Mouse (Mus musculus) kidney, postnatal 36 days (tissue): ENCODE measurements at regions not wholly inside any gene's neighbourhood (a gene's known extent, or its start where the extent isn't known, plus 50 kb on each side); places are given as distances from the start of the nearest gene placed in this dataset.

Experiments
- DNase-seq, 2 experiments: peaks; one replicate each; pipeline ENCODE4 v3.0.0; 2021 to 2022; ENCODE audit warnings: mixed read lengths in 2 of 2

DNA sequence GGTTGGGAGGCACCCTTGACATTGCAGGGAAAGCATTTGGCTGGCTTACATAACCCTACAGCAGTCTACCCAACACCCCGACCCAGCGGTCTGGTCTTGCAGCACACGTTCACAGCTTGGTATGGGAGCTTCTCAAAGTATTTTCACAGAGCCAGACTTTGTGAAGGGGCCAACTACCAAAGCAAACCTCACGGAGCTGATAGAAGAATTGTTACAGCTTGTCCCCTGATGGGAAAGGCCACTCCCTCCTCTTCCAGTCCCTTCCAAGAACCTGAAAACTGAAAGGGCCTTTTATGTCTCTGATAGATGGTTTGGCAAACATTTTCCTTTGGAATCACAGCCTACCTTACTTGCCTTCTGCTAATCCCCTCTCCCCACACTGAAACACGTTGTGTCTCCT lies 341.6 kb downstream of the Pik3r1 start:
- no peak for DNase-seq

DNA sequence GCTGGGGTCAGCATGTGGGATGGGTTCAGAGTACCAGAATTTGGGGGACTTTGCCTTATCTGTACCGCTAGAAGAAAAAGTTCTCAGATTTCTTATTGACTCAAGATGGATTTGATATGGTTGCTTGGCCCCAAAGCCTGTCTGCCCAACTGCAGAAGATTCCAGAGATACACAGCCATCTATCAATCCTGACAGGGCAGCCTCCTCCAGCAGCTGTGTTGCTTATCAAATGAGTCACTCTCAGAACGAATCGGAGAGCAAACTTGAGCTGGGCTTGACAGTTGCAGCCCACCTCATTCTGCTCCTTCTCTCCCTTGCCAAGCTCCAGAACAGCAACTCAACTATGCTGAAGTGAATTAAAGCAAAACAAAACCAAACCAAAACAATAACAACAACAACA lies 345.9 kb downstream of the Pik3r1 start:
- DNase-seq = no peak

DNA sequence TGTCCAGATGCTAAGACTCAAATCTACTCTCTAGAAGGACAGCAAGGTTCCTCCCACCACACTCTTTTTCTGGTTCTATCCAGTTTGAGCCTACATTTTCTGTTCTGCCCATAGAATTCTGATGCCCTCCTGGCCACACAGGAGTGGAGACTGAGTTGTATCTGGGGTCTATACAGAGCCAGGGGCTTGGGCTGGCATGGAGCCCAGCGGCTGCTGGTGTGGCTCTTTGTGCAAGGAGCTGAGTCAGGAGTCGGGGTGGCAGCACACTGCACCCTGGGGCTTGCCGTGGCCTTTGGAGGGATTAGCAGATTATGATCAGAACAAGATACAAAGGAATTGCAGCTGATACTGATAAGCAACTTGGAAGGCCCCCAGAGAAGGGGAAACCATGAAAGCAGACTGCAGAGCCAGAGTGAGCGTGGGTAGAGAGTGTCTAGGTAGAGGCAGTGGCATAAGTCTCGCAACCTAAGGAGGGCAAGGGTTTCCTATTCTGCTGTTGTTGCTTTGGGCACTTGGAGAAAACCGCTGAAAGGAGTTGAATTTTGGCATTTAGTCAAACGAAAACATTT lies 348.5 kb downstream of the Pik3r1 start:
- no peak for DNase-seq

DNA sequence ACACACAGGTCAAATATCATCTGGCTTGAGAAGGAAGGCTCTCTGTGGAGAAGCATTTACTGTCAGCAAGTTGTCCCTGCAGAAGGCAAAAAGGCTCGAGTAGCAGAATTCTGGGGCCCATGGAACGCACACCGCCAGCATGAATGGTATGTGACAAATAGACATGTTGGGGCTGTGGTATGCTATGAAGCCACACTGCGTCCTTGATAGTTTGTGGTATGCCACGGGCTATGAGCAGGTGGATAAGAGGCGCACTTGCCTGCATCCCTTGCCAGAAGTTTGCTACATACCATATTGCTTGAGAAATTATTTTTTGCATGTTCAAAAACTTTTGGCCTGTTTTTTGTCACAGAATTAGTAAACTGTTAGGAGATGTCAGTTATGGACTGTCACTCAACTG lies 349.7 kb downstream of the Pik3r1 start:
- DNase-seq = no peak

DNA sequence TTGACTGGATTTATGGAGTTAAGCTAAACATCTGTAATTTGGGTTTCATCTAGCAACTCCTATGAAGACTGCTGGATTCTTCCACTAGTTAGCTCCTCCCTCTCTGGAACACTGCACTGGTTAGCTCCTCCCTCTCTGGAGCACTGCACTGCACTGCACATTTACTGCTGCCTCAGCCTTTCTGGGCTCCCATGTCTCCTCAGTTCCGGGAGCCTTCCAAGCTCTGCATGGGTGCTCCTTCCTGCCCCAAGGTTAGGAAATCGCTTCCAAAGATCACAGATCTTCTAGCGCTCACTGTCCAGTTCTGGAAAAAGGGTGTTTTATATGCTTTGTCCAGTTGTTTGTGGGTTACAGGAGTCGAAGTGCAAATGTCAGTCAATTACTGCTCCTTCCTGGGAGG lies 359.1 kb downstream of the Pik3r1 start:
- DNase-seq = no peak

DNA sequence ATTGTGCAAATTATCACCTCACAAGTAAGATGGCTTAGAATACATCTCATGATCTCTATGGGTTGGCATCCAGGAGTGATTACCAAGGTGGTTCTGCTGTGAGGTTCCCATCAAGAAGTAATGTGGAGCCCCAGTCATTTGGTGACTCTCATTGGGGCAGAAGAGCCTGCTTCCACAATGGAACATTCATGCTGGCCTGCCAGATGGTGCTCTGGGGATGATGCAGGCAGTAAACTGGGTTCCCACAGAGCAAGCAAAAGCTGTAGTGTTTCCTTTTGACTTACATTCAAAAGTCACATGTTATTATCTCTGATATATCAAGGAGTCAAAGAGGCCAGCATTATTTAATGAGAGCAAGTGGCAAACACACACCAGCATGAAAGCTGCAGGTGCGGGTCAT lies 360.4 kb downstream of the Pik3r1 start:
- no peak for DNase-seq

DNA sequence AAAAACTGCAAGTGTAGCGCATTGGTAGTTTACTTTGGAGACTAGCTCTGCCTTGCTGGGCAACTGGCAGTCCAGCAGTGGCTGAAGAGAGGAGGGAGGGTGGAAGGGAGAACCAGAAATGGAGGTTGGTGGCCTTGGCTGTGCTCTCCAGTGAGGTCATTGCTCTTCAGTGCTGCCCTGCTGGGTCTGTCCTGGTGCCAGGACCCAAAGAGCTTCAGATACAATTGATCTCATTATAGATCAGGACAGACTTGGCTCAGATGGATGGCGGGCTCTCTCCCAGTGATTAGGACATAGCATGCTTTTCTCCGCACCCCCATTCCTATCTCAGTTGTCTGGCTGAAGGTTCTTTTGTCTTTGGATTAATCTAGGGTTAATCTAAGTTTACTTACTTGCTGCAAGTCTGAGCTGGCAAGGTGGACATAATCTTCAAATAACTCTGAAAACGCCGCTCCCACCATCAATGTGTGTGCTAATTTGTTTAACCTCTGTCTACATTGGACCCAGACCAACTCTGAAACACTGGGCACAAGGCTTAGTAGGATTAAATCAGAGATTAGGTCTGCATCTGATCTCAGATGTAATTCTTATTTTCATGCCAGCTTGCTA lies 394.3 kb downstream of the Pik3r1 start:
- DNase-seq = no peak

DNA sequence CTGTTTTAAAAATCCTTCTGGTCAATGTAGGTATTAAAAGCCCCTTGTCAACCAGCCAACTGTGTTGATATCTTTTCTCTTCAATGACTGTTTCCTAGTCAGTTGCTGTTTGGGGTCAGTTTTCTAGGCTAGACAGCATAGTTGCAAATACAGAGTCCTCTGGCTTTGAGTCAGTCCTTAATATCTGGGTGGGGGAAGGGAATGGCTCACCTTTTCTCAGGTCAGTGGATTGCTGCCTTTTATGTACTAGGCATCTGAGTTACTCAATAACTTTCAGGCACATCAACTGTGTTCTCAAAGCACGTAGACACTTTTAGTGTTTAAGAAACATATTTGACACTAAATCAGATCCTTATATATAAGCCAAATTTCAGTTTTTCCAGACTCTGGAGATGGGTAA lies 396.1 kb downstream of the Pik3r1 start:
- peak; percentile 39 to 82 for DNase-seq

DNA sequence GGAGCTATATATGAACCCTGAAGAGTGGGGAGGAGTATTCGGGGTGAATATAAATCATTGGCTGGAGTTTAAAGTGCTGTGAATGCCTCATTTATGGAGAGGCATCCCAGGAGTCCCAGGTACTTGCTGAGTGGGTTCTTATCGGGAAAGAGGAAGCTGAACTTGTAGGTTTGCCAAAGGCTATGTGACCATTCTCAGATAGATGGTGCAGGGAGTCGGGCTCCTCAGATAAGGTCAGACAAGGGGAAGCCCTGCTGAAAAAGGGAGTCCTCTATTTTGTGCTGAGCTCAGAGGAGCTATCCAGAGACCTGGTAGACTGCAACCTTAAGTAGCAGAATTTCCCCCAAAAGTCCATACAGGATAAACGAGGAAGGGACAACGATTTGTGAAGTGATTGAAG lies 399.8 kb downstream of the Pik3r1 start:
- DNase-seq = no peak

DNA sequence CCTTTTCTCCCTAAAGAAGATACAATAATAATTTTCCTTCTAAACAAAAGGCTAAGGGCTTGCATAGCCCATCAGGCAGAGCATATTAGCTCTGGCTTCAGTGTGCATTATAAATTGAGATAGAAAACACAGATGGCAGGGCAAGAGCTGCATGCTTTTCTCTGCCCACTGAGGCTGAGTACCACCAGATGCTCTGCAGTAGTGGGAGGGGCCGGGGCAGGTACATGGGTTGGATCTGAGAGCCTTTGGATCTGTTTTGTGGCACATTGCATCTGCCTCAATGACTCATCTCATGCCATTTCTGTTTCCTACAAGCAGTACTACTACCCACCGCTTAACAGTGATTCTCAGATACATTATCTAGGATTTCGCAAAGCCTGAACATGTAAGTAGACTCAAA lies 412.7 kb downstream of the Pik3r1 start:
- no peak for DNase-seq

DNA sequence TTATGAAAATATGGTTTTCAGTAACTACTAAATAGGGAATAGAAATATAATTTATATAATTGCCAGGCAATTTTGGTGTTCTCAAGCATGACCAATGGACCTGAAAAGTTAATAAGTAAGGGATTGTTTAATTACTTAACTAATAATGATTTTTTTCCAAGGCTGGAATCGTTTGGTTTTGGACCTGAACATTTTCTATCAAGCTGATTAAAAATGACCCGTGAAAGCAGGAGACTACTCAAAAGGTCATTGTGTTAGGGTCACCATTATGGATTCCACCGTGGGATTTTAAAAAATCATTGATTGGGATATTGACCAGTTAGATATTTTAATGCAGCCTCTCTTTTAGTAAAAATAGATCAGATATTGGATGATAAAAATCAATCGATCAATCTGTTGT lies 416.9 kb downstream of the Pik3r1 start:
- DNase-seq = peak in 1 of 2 experiments; percentile 12

DNA sequence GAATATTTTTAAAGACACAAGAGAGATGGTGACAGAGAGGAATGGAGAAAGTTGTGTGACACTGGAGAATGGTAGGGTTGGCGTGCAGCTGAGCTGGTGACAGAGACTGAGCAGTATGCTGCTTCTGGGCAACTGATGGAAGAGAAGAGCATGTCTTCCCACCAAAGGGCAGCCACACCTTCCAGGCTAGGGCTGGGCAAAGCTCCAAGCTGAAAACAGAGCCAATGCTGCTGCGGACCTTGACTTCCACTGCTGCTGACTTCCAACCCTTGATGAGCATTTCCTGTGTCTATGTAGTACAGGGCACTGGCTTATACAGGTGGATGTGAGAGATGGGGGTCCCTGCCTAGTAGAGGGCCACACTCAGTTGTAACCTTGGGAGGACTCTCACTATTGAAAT lies 418.7 kb downstream of the Pik3r1 start:
- peak; percentile 80 to 88 for DNase-seq

DNA sequence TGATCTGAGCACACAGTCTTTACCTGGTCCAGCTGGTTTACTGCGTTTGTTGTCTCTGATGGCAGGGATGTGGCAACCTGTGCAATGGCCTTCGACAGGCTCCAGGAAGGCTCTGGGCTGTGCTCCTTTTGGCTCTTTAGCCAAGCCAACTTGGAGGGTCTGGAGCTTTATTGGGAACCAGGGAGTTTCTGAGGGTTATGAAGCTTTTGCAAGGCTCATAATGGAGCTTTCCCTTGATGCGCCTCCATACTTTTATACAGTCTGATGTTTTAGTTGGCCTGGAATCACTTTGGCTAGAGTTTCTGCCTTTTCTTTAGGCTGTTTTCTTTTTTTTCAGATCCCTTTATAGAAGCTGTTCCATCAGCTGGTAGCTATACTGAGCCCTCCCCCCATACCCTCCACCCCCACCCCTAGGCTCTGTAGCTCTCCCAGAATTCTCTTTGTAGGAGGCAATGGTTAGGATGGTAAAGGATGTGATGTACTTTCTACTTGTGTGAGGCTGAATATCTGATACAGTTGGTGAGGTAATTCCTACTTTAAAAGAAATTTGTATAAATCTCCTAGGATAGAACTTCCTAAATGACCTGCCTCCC lies 429.6 kb downstream of the Pik3r1 start:
- no peak for DNase-seq

DNA sequence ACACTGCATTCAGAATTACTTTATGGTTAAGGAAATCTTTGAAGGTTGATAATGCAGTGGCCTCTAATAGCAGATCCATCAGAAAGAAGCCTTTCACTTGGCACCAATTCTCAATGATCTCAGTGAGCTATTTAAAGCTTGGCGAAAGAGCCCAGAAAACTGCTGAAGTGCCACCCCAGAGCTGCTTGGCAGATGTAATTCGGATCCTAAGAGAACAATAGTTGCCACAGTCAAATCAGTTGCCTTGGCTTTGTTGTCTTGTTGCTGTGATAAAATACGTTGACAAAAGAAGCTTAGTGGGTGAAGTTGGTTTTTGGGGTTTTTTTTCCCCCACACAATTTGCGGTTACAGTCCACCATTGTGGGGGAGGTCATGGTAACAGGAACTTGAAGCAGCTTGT lies 449.4 kb downstream of the Pik3r1 start:
- DNase-seq = no peak

DNA sequence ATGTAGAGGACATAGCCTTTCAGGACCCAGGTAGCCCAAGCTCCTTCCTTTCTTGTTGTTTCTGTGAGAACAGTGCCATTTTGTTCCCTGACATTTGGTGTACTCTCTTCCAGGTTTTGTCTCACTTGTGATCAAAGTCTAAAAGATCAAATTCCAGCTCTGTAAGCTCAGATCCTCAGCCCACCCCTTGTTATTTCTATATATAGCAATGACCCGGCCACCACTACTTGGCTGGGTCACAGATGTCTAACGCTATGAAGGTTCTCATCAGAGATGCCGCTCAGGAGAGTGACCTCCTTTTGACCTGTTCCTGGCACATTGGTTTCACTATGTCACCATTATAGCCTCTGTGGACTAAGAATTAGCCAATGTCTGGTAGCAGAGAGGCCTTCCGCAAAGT lies 451.7 kb downstream of the Pik3r1 start:
- peak in 1 of 2 experiments; percentile 11 for DNase-seq

DNA sequence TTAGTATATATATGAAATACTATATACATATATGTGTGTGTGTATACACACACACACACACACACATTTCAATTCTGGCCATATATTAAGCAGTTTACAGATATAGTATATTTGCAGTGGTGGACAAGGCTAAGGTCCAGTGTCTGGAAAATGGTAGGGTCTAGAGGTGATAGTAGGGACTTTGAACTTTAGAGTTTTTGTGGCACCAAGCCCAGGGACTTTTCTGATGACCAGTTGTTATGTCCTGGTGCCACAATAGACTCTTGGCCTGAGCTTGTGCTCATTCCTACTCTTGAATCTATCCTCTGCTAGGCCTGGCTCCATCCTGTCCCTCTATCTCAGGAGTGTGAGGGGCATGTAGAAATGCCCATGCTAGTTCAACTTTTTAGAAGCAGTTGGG lies 454.0 kb downstream of the Pik3r1 start:
- peak; percentile 56 to 59 for DNase-seq

DNA sequence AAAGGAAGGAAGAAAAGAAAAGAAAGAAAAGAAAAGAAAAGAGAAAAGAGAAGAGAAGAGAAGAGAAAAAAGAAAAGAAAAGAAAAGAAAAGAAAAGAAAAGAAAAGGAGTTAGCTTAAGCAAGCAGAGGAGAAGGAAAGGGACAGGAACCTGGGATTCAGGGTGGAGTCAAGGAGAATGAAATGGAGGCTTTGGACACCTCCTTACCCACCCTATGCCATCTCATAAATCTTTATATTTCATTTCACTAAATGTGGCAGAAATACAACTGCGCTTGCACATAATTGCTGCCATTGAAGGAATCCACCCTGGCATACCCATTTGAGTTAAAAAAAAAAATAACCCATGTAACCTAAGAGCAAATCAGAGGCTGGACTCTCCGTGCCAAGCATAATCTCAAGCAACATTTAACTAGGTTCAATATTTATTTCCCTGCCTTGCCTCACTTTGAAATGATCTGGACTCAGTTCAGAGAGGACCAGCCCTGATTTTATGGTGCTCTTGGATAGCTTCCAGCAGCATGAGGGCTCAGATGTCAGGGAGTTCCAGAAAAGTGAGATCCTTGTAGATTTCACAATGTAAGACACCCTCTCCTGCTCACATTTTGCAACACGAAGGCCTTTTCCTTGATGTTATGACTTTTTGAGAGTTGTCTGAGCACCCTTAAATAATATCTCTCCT lies 456.2 kb downstream of the Pik3r1 start:
- peak; percentile 17 to 40 for DNase-seq

DNA sequence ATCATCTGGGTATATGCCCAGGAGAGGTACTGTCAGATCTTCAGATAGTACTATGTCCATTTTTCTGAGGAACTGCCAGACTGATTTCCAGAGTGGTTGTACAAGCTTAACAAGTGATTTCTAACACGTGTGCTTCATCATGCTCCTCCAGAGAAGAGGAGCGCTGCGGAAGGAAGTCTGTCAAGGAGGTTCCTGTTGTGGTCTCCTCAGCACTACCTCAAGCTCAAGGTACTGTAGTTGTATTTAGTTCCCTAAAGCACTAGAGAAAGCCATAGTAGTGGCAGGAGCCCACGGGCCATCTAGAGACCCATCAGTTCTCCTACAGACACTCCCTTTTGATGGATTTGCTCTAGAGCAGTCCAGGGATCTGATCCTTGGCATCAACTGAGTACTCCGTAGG lies 459.3 kb downstream of the Pik3r1 start:
- no peak for DNase-seq

DNA sequence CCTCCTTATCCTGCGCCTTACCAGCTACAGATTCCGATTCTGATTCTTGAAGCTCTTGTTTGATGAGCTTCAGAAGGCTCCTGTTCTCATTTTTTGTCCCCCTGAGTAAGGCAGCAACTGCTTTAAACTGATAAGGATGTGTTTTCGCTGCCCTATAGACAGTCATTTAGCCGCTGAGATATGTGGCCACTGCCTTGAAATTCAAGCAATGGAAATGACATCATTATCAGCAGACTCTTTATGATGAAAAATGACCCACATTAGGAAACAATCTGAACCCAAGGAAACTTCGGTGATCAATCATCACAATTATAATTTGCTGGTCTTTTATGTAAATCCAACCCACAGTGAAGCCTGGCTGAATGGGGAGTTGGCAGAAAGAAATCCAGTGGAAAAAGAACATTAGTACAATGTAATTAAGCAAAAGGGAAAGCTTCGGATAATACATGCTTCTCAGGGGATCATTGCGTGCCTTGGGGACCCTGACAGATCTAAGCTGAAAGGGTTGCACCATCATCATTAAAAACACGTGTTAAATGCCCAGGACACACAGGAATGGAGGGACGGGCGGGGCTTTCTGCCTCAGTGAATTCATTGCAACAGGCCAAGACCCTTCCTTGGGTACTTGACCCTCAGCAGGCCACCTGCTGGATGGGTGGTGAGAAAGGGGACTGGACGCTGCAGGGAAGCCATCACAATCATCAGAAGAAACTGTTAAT lies 462.2 kb downstream of the Pik3r1 start:
- no peak for DNase-seq

DNA sequence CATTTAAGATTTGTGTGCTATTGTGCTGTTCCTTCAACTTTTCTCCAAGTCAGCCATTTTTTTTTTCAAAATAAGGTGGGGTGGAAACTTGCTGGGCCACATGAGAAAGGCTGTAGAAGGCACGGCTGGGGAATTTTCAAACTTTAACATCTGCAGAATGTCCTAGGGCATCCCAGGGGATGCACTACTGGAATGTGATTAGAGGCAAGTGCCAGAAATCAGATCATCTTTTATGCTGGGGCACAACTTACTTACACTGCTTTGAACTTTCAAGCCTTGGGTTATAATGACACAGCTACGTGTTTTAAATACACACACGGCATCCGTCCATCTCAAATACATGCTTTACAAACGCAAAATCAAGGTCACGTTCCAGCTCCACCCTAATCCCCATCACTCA lies 463.0 kb downstream of the Pik3r1 start:
- DNase-seq = no peak

DNA sequence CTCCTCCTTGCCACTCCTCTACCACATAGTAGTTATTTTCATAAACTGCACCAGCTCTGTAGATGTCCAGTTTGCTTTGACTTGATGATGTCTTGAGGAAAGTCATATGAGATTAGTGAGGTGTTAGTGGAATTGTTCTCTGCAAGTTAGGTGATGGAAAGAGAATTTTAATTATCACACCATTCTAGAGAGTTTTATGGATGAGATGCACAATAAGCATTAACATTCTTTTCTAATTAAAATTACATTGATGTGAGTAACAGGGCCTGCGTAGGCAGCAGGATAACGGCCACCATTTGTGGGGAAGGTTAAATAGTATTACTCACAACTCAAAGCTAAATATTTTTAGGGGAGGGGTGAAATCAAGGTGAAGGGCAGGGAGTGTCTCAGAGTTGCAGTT lies 466.7 kb downstream of the Pik3r1 start:
- no peak for DNase-seq

DNA sequence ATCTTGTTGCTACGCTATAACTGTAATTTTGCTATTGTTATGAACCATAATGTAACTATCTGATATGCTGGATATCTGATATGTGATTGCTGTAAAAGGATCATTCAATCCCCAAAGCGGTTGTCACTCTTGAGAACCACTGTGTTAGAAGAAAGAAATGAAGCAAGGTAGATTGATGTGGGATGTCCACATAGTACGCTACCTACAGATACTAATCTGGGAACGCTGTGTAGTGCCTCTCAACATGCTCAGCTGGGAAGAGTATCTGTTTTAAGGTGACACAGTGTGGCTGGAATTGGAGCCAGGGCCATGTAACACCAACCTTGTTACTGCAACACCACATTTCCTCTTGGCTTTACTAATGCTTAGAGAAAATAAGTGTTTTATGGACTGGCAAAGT lies 456.2 kb upstream of the Slc30a5 start:
- no peak for DNase-seq

DNA sequence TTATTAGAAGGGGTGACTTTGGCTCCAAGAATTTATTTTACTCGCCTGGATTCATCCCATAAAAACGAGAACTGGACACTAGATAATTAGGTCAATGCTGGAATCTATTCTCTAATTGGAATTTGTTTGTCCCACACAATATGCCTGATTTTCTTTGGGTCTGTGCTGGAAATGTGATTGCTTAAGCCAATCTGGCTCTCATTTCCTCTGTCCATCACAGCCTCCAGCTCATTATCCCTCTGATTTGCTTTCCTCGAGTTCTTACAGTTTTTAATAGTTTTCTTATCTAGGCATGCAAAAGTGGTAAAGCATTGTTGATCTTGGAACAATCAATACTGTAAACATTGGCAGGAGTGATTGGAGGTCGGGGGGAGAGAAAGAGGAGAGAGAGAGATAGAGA lies 453.9 kb upstream of the Slc30a5 start:
- no peak for DNase-seq
